Comparison of ENCODE assay signal across 8 mouse cellular contexts in genomic region chr10:74203650-74204049, GRCm38 (mm10).
DNase-seq lines count a peak whose midpoint lies in the region; ATAC-seq and TF ChIP-seq lines count a peak whose summit lies in the region.

No protein-coding gene starts in this region.

- H3K9me3 ChIP-seq in hindbrain, embryonic 14.5 days (ENCODE audit: control insufficient read depth, low read length), result no peaks in the 10 kb centered on the region
- H3K9me3 ChIP-seq in hindbrain, embryonic 12.5 days (replicated peaks), result no peaks in the 10 kb centered on the region
- no peaks in the 10 kb centered on the region for H3K9me3 ChIP-seq in CH12.LX (replicated peaks; ENCODE audit: low read length)

- no peak for TF ChIP-seq EP300 in CH12.LX (IDR thresholded peaks at IDR 0.05; ENCODE audit: low read length)

- no peak overlapping the region for H3K9ac ChIP-seq in hindbrain, embryonic 14.5 days
- H3K9ac ChIP-seq in hindbrain, embryonic 12.5 days, result no peak overlapping the region
- H3K9ac ChIP-seq in CH12.LX (ENCODE audit: insufficient read depth, low read depth), result no peak overlapping the region

- peak in 1 of 2 experiments; percentile 50; a peak in 3 of 4 replicates for TF ChIP-seq CTCF in CH12.LX (conservative IDR thresholded peaks at IDR 0.05 in 1 of 2, IDR thresholded peaks at IDR 0.05 in 1 of 2; ENCODE audit: low read depth in 2 of 2, low read length in 2 of 2)
- TF ChIP-seq CTCF in brain, embryonic 14.5 days (IDR thresholded peaks at IDR 0.05; ENCODE audit: borderline replicate concordance, extremely low read depth, insufficient read depth, insufficient read length), result peak; percentile 55

- no peak overlapping the region for H3K4me2 ChIP-seq in hindbrain, embryonic 14.5 days (replicated peaks)
- no peak overlapping the region for H3K4me2 ChIP-seq in hindbrain, embryonic 12.5 days (replicated peaks)
- no peak overlapping the region for H3K4me2 ChIP-seq in CH12.LX (ENCODE audit: insufficient read depth, low read depth, poor library complexity, severe bottlenecking)

- no peaks in the 10 kb centered on the region for H3K36me3 ChIP-seq in hindbrain, embryonic 14.5 days (replicated peaks; ENCODE audit: control insufficient read depth, insufficient read depth)
- no peaks in the 10 kb centered on the region for H3K36me3 ChIP-seq in hindbrain, embryonic 12.5 days
- H3K36me3 ChIP-seq in CH12.LX (replicated peaks in 1 of 2; ENCODE audit: control insufficient read depth in 1 of 2, insufficient read depth in 1 of 2, low read length in 1 of 2), result no peaks in the 10 kb centered on the region

- dilution Hi-C loops in CH12.LX (cut with MboI; ENCODE audit: extremely low pct_ligation_motif_present, extremely low pct_unique_long_range_greater_than_20kb, low sequenced_read_pairs), result no loop called here

- H3K4me3 ChIP-seq in hindbrain, embryonic 14.5 days (replicated peaks; ENCODE audit: low read length), result no peak overlapping the region
- H3K4me3 ChIP-seq in hindbrain, embryonic 12.5 days, result no peak overlapping the region
- no peak overlapping the region for H3K4me3 ChIP-seq in CH12.LX (replicated peaks in 1 of 3; ENCODE audit: low read depth in 2 of 3, low read length in 2 of 3, poor library complexity in 1 of 3)

- no peaks in the 10 kb centered on the region for H3K27me3 ChIP-seq in hindbrain, embryonic 14.5 days (ENCODE audit: control insufficient read depth, insufficient read depth, low read length)
- H3K27me3 ChIP-seq in hindbrain, embryonic 12.5 days, result no peaks in the 10 kb centered on the region
- no peaks in the 10 kb centered on the region for H3K27me3 ChIP-seq in CH12.LX (replicated peaks)

- H3K27ac ChIP-seq in hindbrain, embryonic 14.5 days, result no peak overlapping the region
- no peak overlapping the region for H3K27ac ChIP-seq in hindbrain, embryonic 12.5 days
- H3K27ac ChIP-seq in CH12.LX (ENCODE audit: insufficient read depth, low read depth), result no peak overlapping the region

- peak; percentile 85 for DNase-seq in hindbrain, embryonic 14.5 days (ENCODE audit: low spot score)
- DNase-seq in CH12.LX (ENCODE audit: extremely low read depth), result peak; percentile 33
- peak; percentile 80 for DNase-seq in brain, embryonic 14.5 days (ENCODE audit: low read depth)
- DNase-seq in frontal cortex, adult 2 months (ENCODE audit: extremely low spot score in 1 of 2, low spot score in 1 of 2), result peak; percentile 12 to 87
- DNase-seq in right cerebral cortex, adult 2 months (ENCODE audit: low spot score in 2 of 2), result peak; percentile 31 to 69
- DNase-seq in spleen, postnatal 4 days (ENCODE audit: low spot score in 2 of 2), result no peak
- no peak for DNase-seq in liver

- H3K4me1 ChIP-seq in hindbrain, embryonic 14.5 days (replicated peaks; ENCODE audit: control insufficient read depth, insufficient read depth, low read length), result no peaks in the 10 kb centered on the region
- H3K4me1 ChIP-seq in hindbrain, embryonic 12.5 days, result no peaks in the 10 kb centered on the region
- no peaks in the 10 kb centered on the region for H3K4me1 ChIP-seq in CH12.LX (ENCODE audit: control insufficient read depth in 1 of 2, insufficient read depth in 2 of 2)

- in situ Hi-C loops in CH12.LX (cut with MboI; ENCODE audit: low pct_ligation_motif_present, low pct_unique_long_range_greater_than_20kb, low sequenced_read_pairs), result no loop called here

- no peaks in the 10 kb centered on the region for H3K79me2 ChIP-seq in CH12.LX (replicated peaks; ENCODE audit: control insufficient read depth, extremely low read depth, insufficient read depth, poor library complexity, severe bottlenecking)

- no peak for ATAC-seq in hindbrain, embryonic 14.5 days (ENCODE audit: low FRiP score)
- ATAC-seq in hindbrain, embryonic 12.5 days (ENCODE audit: low FRiP score), result no peak

- no peak for TF ChIP-seq POLR2A in CH12.LX (IDR thresholded peaks at IDR 0.05; ENCODE audit: low read depth, low read length)
- no peak for TF ChIP-seq POLR2A in brain, embryonic 14.5 days (IDR thresholded peaks at IDR 0.05; ENCODE audit: borderline replicate concordance, extremely low read depth, insufficient read depth, insufficient read length, poor library complexity, severe bottlenecking)

- TF ChIP-seq RAD21 in CH12.LX (IDR thresholded peaks at IDR 0.05; ENCODE audit: low read depth, low read length), result peak; percentile 50

TF ChIP-seq in CH12.LX, 34 proteins besides CTCF, POLR2A, EP300 and RAD21:
- TF ChIP-seq KAT2A (IDR thresholded peaks at IDR 0.05; ENCODE audit: insufficient replicate concordance, low read length), result no peak
- peak; percentile 48 for TF ChIP-seq SMC3 (IDR thresholded peaks at IDR 0.05; ENCODE audit: low read depth, low read length)

Comparison
In these comparisons a context has a peak if more than half of its experiments do, and no peak if none do; other contexts are left out.
1. DNase-seq: peak in hindbrain, embryonic 14.5 days (single experiment), CH12.LX (single experiment), brain, embryonic 14.5 days (single experiment), frontal cortex, adult 2 months (2 of 2) and right cerebral cortex, adult 2 months (2 of 2); none in spleen, postnatal 4 days (0 of 2) and liver (single experiment).